Mouse (Mus musculus) kidney, adult 2 months (tissue): ENCODE results near the gene Pkp4. TPM values are rescaled to one million over a fixed set of nuclear protein-coding genes. Genes with fewer than 3 reads are reported as not detected.

Experiments used
- DNase-seq: peaks from one replicate; pipeline ENCODE4 v3.0.0; 2021
- H3K27ac ChIP-seq: fragments of 200-500 bp; 2 replicates; pipeline ENCODE4 v1.5.1; 2012; ENCODE audit warnings: low read depth, low read length, control low read depth, inconsistent platforms; ENCODE audit not compliant: insufficient read depth
- H3K27me3 ChIP-seq: fragments of 200-500 bp; replicated peaks from 2 replicates; pipeline ENCODE4 v1.6.1; 2012; ENCODE audit warnings: mild to moderate bottlenecking, moderate library complexity, low read length, inconsistent platforms; ENCODE audit not compliant: control insufficient read depth, insufficient read depth
- H3K36me3 ChIP-seq: fragments of 200-500 bp; 2 replicates; pipeline ENCODE4 v1.6.1; 2012; ENCODE audit warnings: mild to moderate bottlenecking, moderate library complexity, low read length, inconsistent platforms; ENCODE audit not compliant: control insufficient read depth, insufficient read depth
- H3K4me1 ChIP-seq: fragments of 200-500 bp; 2 replicates; pipeline ENCODE4 v1.6.1; 2011; ENCODE audit warnings: low read length; ENCODE audit not compliant: control insufficient read depth, insufficient read depth
- H3K4me3 ChIP-seq: fragments of 200-500 bp; 2 replicates; pipeline ENCODE4 v1.5.1; 2011; ENCODE audit warnings: mild to moderate bottlenecking, low read depth, low read length, control low read depth; ENCODE audit not compliant: insufficient read depth
- CTCF ChIP-seq: fragments of 200-500 bp; conservative IDR thresholded peaks from 2 replicates; pipeline ENCODE4 v1.5.1; 2011; ENCODE audit warnings: low read depth, mild to moderate bottlenecking, control low read depth, low read length, moderate library complexity, mixed read lengths; ENCODE audit not compliant: insufficient read depth, insufficient read length
- POLR2A ChIP-seq: fragments of 200-500 bp; IDR thresholded peaks from one replicate; pipeline ENCODE4 v1.6.1; 2011; ENCODE audit warnings: low read depth, low read length, control low read depth
- WGBS: fragments of 180-500 bp; shearing (Covaris S2); methylation state at CpG from one replicate; pipeline ENCODE4 v1.1.7; 2018; 5-methylcytosine and 5-hydroxymethylcytosine counted together
- polyA plus RNA-seq: library from polyadenylated mRNA; depleted of rRNA; stranded (reverse); fragments of >200 nt; gene quantifications from 2 replicates; pipeline ENCODE4 v1.2.3, GENCODE M21; 2012

Pkp4 gene
- polyA plus RNA-seq, 1 experiment, result 211 TPM

- 80% methylated on average over 3 of the region's 3 CpGs for WGBS
- TF ChIP-seq CTCF, result no peak
- TF ChIP-seq POLR2A, result no peak
Measured at GRCm38 (mm10) chr2:59245098-59245388, 84.4 kb downstream of the Pkp4 start.

GRCm38 (mm10) chr2:59248806-59249205, 88.2 kb downstream of the Pkp4 start:
- DNase-seq, result no peak
- no peaks in the 10 kb centered on the region for H3K27me3 ChIP-seq
- 74% methylated on average over 3 of the region's 3 CpGs for WGBS

More at GRCm38 (mm10) chr2:59245098-59245388, 84.4 kb downstream of the Pkp4 start:
- Histone ChIP-seq H3K4me3 (no peak overlapping the region), H3K27ac (no peak overlapping the region), H3K36me3 (no peaks in the 10 kb centered on the region), H3K27me3 (no peaks in the 10 kb centered on the region), H3K4me1 (no peaks in the 10 kb centered on the region)
- no peak for DNase-seq

GRCm38 (mm10) chr2:59252818-59253217, 92.2 kb downstream of the Pkp4 start:
- Histone ChIP-seq H3K36me3 (no peaks in the 10 kb centered on the region), H3K27me3 (no peaks in the 10 kb centered on the region)
- TF ChIP-seq CTCF, result no peak
- no peak for TF ChIP-seq POLR2A

More at GRCm38 (mm10) chr2:59248806-59249205, 88.2 kb downstream of the Pkp4 start:
- H3K4me3 ChIP-seq, result no peak overlapping the region
- no peaks in the 10 kb centered on the region for H3K36me3 ChIP-seq
- TF ChIP-seq CTCF (no peak), POLR2A (no peak)
- no peaks in the 10 kb centered on the region; the same call in 1 of the 2 replicates for H3K4me1 ChIP-seq
- no peak overlapping the region for H3K27ac ChIP-seq

GRCm38 (mm10) chr2:59253435-59253834, 92.8 kb downstream of the Pkp4 start:
- TF ChIP-seq CTCF, result no peak
- no peak for TF ChIP-seq POLR2A
- Histone ChIP-seq H3K4me3 (no peak overlapping the region), H3K27me3 (no peaks in the 10 kb centered on the region), H3K36me3 (no peaks in the 10 kb centered on the region), H3K4me1 (peaks cover 1% of the 10 kb centered on the region; the same call in 1 of the 2 replicates), H3K27ac (no peak overlapping the region)
- WGBS, result 49% methylated on average over 3 of the region's 3 CpGs
- peak; percentile 68 for DNase-seq

More at GRCm38 (mm10) chr2:59252818-59253217, 92.2 kb downstream of the Pkp4 start:
- Histone ChIP-seq H3K4me3 (no peak overlapping the region), H3K27ac (no peak overlapping the region), H3K4me1 (no peaks in the 10 kb centered on the region; the same call in 1 of the 2 replicates)
- no peak for DNase-seq

- no peak overlapping the region for H3K27ac ChIP-seq
- H3K4me3 ChIP-seq, result no peak overlapping the region
- TF ChIP-seq CTCF, result no peak
- no peak for TF ChIP-seq POLR2A
- 61% methylated on average over 6 of the region's 6 CpGs for WGBS
- no peaks in the 10 kb centered on the region for H3K27me3 ChIP-seq
- H3K36me3 ChIP-seq, result no peaks in the 10 kb centered on the region
- peaks cover 8% of the 10 kb centered on the region; the same call in 1 of the 2 replicates for H3K4me1 ChIP-seq
- no peak for DNase-seq
Measured at GRCm38 (mm10) chr2:59258821-59259231, 98.2 kb downstream of the Pkp4 start.

- Histone ChIP-seq H3K27ac (no peak overlapping the region), H3K4me1 (peaks cover 8% of the 10 kb centered on the region; the same call in 1 of the 2 replicates), H3K4me3 (no peak overlapping the region), H3K27me3 (no peaks in the 10 kb centered on the region), H3K36me3 (no peaks in the 10 kb centered on the region)
- DNase-seq, result no peak
- TF ChIP-seq CTCF (no peak), POLR2A (no peak)
- WGBS, result 51% methylated on average over 6 of the region's 6 CpGs
Measured at GRCm38 (mm10) chr2:59259346-59259745, 98.7 kb downstream of the Pkp4 start.

GRCm38 (mm10) chr2:59261203-59261602, 100.6 kb downstream of the Pkp4 start:
- no peak for TF ChIP-seq POLR2A
- TF ChIP-seq CTCF, result no peak
- H3K27ac ChIP-seq, result no peak overlapping the region
- H3K27me3 ChIP-seq, result no peaks in the 10 kb centered on the region
- DNase-seq, result no peak
- H3K4me1 ChIP-seq, result peaks cover 8% of the 10 kb centered on the region; the same call in 1 of the 2 replicates
- H3K36me3 ChIP-seq, result no peaks in the 10 kb centered on the region
- 80% methylated on average over 2 of the region's 2 CpGs for WGBS
- H3K4me3 ChIP-seq, result no peak overlapping the region

- Histone ChIP-seq H3K36me3 (no peaks in the 10 kb centered on the region; the same call in 1 of the 2 replicates), H3K4me3 (no peak overlapping the region), H3K27me3 (no peaks in the 10 kb centered on the region), H3K4me1 (no peaks in the 10 kb centered on the region), H3K27ac (no peak overlapping the region)
- 93% methylated on average over 14 of the region's 14 CpGs for WGBS
- no peak for DNase-seq
- TF ChIP-seq POLR2A (no peak), CTCF (no peak)
Measured at GRCm38 (mm10) chr2:59266428-59266827, 105.8 kb downstream of the Pkp4 start.
